Mouse (Mus musculus) neural tube, embryonic 11.5 days (tissue): ENCODE results near the gene Ctsa. TPM values are rescaled to one million over a fixed set of nuclear protein-coding genes. Genes with fewer than 3 reads are reported as not detected.

Experiments
- ATAC-seq: fragments of 200-750 bp; cut with Nextera tagmentation; 2 replicates; pipeline ENCODE4 v1.8.0; 2017; ENCODE audit warnings: moderate number of reproducible peaks, mild to moderate bottlenecking, moderate TSS enrichment, moderate library complexity; ENCODE audit not compliant: insufficient read depth, low FRiP score, low TSS enrichment
- DNase-seq: peaks from one replicate; pipeline ENCODE4 v3.0.0-alpha.2; 2015; ENCODE audit warnings: low spot score
- H3K27ac ChIP-seq: fragments of 300-500 bp; sonication (generic); 2 replicates; pipeline ENCODE4 v1.5.1; 2014; ENCODE audit warnings: low read depth, mild to moderate bottlenecking, low read length
- H3K27me3 ChIP-seq: fragments of 300-500 bp; sonication (generic); 2 replicates; pipeline ENCODE4 v1.6.1; 2014; ENCODE audit warnings: mild to moderate bottlenecking, low read length, mixed read lengths; ENCODE audit not compliant: control insufficient read depth, insufficient read depth
- H3K36me3 ChIP-seq: fragments of 300-500 bp; sonication (generic); 2 replicates; pipeline ENCODE4 v1.6.1; 2014; ENCODE audit warnings: mild to moderate bottlenecking, low read length, moderate library complexity, mixed read lengths; ENCODE audit not compliant: control insufficient read depth, insufficient read depth
- H3K4me1 ChIP-seq: fragments of 300-500 bp; sonication (generic); 2 replicates; pipeline ENCODE4 v1.6.1; 2014; ENCODE audit warnings: low read length, mixed read lengths; ENCODE audit not compliant: control insufficient read depth, insufficient read depth
- H3K4me2 ChIP-seq: fragments of 300-500 bp; sonication (generic); 2 replicates; pipeline ENCODE4 v1.6.1; 2014; ENCODE audit warnings: low read depth, mild to moderate bottlenecking, moderate library complexity
- H3K4me3 ChIP-seq: fragments of 300-500 bp; sonication (generic); 2 replicates; pipeline ENCODE4 v1.5.1; 2014; ENCODE audit warnings: low read depth, low read length
- H3K9ac ChIP-seq: fragments of 300-500 bp; sonication (generic); 2 replicates; pipeline ENCODE4 v1.6.1; 2014; ENCODE audit warnings: mild to moderate bottlenecking, low read length
- H3K9me3 ChIP-seq: fragments of 300-500 bp; sonication (generic); 2 replicates; pipeline ENCODE4 v1.6.1; 2016; ENCODE audit warnings: low read length; ENCODE audit not compliant: control insufficient read depth
- WGBS: fragments of 180-500 bp; shearing (Covaris S2); extraction: QIAGEN DNeasy Blood & Tissue Kit; methylation state at CpG from one replicate; pipeline ENCODE4 v1.1.7; 2014; 5-methylcytosine and 5-hydroxymethylcytosine counted together
- polyA plus RNA-seq: library from polyadenylated mRNA; unstranded; fragments of >200 nt; fragmentation: Nextera tagmentation; extraction: Ambion mirVana; gene quantifications from 2 replicates; pipeline ENCODE4 v1.2.1, GENCODE M21; 2014

Gene Ctsa
- polyA plus RNA-seq, 1 experiment from 2014 or later: 88.6 TPM

GRCm38 (mm10) chr2:164886617-164887016, 53.9 kb downstream of the Ctsa start:
- no peak for ATAC-seq
- H3K4me2 ChIP-seq: no peak overlapping the region
- H3K4me1 ChIP-seq: no peaks in the 10 kb centered on the region
- peaks cover 39% of the 10 kb centered on the region for H3K36me3 ChIP-seq
- 93% methylated on average over 10 of the region's 10 CpGs for WGBS
- DNase-seq: no peak
- H3K27me3 ChIP-seq: no peaks in the 10 kb centered on the region
- no peak overlapping the region for H3K9ac ChIP-seq
- H3K27ac ChIP-seq: no peak overlapping the region
- H3K9me3 ChIP-seq: no peaks in the 10 kb centered on the region
- no peak overlapping the region for H3K4me3 ChIP-seq

- Histone ChIP-seq H3K27me3 (no peaks in the 10 kb centered on the region), H3K9ac (no peak overlapping the region), H3K4me2 (no peak overlapping the region), H3K4me1 (no peaks in the 10 kb centered on the region), H3K36me3 (peaks cover 54% of the 10 kb centered on the region), H3K27ac (no peak overlapping the region), H3K4me3 (no peak overlapping the region), H3K9me3 (no peaks in the 10 kb centered on the region)
- WGBS: 92% methylated on average over 12 of the region's 12 CpGs
- ATAC-seq (no peak), DNase-seq (no peak)
Measured at GRCm38 (mm10) chr2:164888996-164889395, 56.3 kb downstream of the Ctsa start.

GRCm38 (mm10) chr2:164889960-164890359, 57.3 kb downstream of the Ctsa start:
- no peaks in the 10 kb centered on the region for H3K9me3 ChIP-seq
- WGBS: 93% methylated on average over 2 of the region's 2 CpGs
- H3K4me3 ChIP-seq: no peak overlapping the region
- H3K4me1 ChIP-seq: no peaks in the 10 kb centered on the region
- peaks cover 57% of the 10 kb centered on the region for H3K36me3 ChIP-seq
- no peak overlapping the region for H3K27ac ChIP-seq
- no peaks in the 10 kb centered on the region for H3K27me3 ChIP-seq
- ATAC-seq (no peak), DNase-seq (no peak)
- no peak overlapping the region for H3K9ac ChIP-seq
- no peak overlapping the region for H3K4me2 ChIP-seq

Other genes with a start within 250 kb of the Ctsa start
- not detected in 2 replicates for gene Wfdc6a, start 247.4 kb upstream of the Ctsa start, polyA plus RNA-seq
- not detected in 2 replicates for gene Eppin, start 239.3 kb upstream of the Ctsa start, polyA plus RNA-seq
- not detected in 2 replicates for gene Wfdc6b, start 219.4 kb upstream of the Ctsa start, polyA plus RNA-seq
- not detected in 2 replicates for gene Wfdc8, start 219.2 kb upstream of the Ctsa start, polyA plus RNA-seq
- gene Wfdc16, start 194.1 kb upstream of the Ctsa start, polyA plus RNA-seq: not detected in 2 replicates
- gene Wfdc10, start 176.8 kb upstream of the Ctsa start, polyA plus RNA-seq: not detected in 2 replicates
- not detected in 2 replicates for gene Wfdc9, start 176.3 kb upstream of the Ctsa start, polyA plus RNA-seq
- gene Wfdc11, start 158.8 kb upstream of the Ctsa start, polyA plus RNA-seq: not detected in 2 replicates
- gene Wfdc13, start 147.8 kb upstream of the Ctsa start, polyA plus RNA-seq: 0.30 TPM in 1 of 2 replicates, not detected in the other
- not detected in 2 replicates for gene Spint4, start 134.4 kb upstream of the Ctsa start, polyA plus RNA-seq
- gene Spint5, start 117.6 kb upstream of the Ctsa start, polyA plus RNA-seq: not detected in 2 replicates
- 0.13 and 1.4 TPM in 2 replicates for gene Wfdc3, start 86.9 kb upstream of the Ctsa start, polyA plus RNA-seq
- gene Dnttip1, start 86.9 kb upstream of the Ctsa start, polyA plus RNA-seq: 67.9 and 77.0 TPM in 2 replicates
- gene Ube2c, start 63.0 kb upstream of the Ctsa start, polyA plus RNA-seq: 449 and 453 TPM in 2 replicates
- 43.2 and 55.4 TPM in 2 replicates for gene Tnnc2, start 52.9 kb upstream of the Ctsa start, polyA plus RNA-seq
- gene Snx21, start 47.0 kb upstream of the Ctsa start, polyA plus RNA-seq: 11.2 and 14.1 TPM in 2 replicates
- gene Acot8, start 28.0 kb upstream of the Ctsa start, polyA plus RNA-seq: 15.1 TPM in 2 replicates
- gene Zswim3, start 27.8 kb upstream of the Ctsa start, polyA plus RNA-seq: 12.9 and 14.0 TPM in 2 replicates
- gene Zswim1, start 10.2 kb upstream of the Ctsa start, polyA plus RNA-seq: 22.9 and 23.2 TPM in 2 replicates
- not detected in 2 replicates for gene Spata25, start 4.3 kb upstream of the Ctsa start, polyA plus RNA-seq
- 3.8 and 4.8 TPM in 2 replicates for gene Neurl2, start 583 bp downstream of the Ctsa start, polyA plus RNA-seq
- gene Pltp, start 24.8 kb downstream of the Ctsa start, polyA plus RNA-seq: 58.4 and 58.9 TPM in 2 replicates
- gene Pcif1, start 46.4 kb downstream of the Ctsa start, polyA plus RNA-seq: 68.0 and 76.6 TPM in 2 replicates
- 13.9 and 15.4 TPM in 2 replicates for gene Zfp335, start 78.9 kb downstream of the Ctsa start, polyA plus RNA-seq
- 1.2 and 2.1 TPM in 2 replicates for gene Mmp9, start 107.9 kb downstream of the Ctsa start, polyA plus RNA-seq
- gene Slc12a5, start 127.9 kb downstream of the Ctsa start, polyA plus RNA-seq: 6.0 and 6.5 TPM in 2 replicates
- gene Ncoa5, start 202.0 kb downstream of the Ctsa start, polyA plus RNA-seq: 86.1 and 89.4 TPM in 2 replicates
- gene Cd40, start 222.8 kb downstream of the Ctsa start, polyA plus RNA-seq: 8.5 and 8.9 TPM in 2 replicates